Mouse (Mus musculus): ENCODE measurements around the gene Cypt15.
"Not testable (repeated sequence)": the region's sequence is repeated elsewhere in the genome, so short reads cannot be mapped to it uniquely, and the experiment has no call there.

Cypt15 gene

DNA sequence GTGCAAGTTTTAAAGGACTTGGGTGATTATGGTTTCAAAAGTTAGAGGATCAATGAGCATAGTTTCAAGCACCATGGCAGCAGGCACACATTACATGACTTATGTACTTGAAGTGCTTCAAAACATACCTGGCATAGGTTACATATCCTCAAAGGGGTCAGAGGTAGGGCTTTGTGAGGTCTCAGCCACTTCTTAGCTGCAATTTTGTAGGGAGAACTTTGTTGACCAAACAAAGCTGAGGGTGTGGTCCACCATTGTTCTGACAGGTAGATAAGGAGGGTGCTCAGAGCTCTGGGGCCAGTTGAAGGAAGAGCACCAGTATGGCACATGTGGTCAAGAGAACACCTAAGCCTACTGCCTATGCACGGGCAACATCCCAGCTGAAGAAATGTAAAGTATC, at the start of gene Cypt15:
Gene Cypt15, plus strand, starts transcription at position 301 of the 400 bp plus-strand sequence.
- not testable (repeated sequence) for DNase-seq (ENCODE audit: low spot score)

DNA sequence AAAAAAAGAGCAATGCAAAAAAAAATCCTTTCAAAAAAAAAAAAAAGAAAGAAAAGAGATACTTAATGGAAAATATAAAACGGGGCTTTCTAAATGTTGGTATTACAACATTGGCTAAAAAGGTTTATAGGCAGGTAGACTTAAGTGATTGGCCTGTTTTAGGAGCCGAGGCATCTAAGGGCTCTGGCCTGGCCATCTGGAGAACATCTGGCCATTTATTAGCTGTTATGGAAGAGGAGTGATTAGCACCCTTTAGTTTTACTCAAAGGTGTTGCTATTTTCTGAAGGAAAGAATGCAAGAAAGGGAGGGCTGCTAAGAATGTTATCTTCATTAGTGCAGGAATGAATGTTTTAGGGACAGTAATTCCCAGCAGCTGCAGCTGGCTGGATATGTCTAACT, 24.9 kb downstream of the Cypt15 start:
- no peak for DNase-seq (ENCODE audit: low spot score)

DNA sequence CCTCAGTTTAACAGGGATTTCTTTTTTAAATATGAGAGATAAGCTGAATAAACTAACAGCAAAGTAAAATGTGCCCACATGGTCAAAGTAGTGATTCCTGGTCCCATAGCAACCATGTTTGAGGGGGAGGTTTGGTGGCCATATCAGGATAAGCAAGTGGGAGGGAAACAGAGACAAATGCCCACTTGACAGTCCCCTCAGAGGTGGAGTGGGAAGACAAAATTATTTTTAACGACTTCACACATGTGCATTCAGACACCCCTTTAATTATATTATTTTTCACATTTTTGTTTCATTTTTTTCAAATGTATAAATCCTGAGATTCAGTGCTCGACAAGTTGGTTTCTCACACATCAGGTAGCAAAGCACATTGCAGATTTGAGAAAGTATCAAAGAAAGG, 32.8 kb downstream of the Cypt15 start:
- DNase-seq (ENCODE audit: low spot score), result no peak

DNA sequence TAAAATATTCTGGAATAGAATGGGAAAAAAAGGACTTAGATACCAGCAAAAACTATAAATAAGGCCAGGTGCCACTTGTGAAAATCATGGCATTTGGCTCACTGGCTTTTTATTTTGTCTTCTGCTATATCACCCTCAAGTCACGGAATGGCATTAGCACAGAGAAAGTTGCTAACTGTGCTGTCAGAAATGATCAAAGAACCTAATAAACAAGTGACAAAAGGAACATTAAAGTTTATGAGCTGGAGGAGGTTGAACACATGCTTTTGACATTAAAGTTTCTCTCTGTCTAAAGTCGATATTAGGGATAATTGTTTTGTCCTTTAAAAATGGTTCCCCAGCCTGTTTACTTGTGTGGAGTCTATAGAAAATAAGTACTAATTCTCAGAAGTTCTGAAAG, 37.7 kb downstream of the Cypt15 start:
- DNase-seq (ENCODE audit: low spot score), result no peak

Data from lung, postnatal 25 days (tissue).